Mouse (Mus musculus) layer of hippocampus, postnatal 14 days (tissue): Measurements from ENCODE around the gene Gm17606. TPM values are rescaled to one million over a fixed set of nuclear protein-coding genes. Genes with fewer than 3 reads are reported as not detected.
A peak's percentile ranks its signal among the peaks of the same experiment; 100 is the strongest.

Experiments
- DNase-seq, 2 experiments: peaks; one replicate each; pipeline ENCODE4 v3.0.0; 2021 to 2022; ENCODE audit warnings: low spot score in 2 of 2, mixed read lengths in 1 of 2
- total RNA-seq, 2 experiments: library from RNA; stranded (reverse); gene quantifications; 2 replicates each; pipeline ENCODE4 v1.2.3; 2021

The Gm17606 gene
- total RNA-seq, 2 experiments from 2014 or later = not detected

DNA sequence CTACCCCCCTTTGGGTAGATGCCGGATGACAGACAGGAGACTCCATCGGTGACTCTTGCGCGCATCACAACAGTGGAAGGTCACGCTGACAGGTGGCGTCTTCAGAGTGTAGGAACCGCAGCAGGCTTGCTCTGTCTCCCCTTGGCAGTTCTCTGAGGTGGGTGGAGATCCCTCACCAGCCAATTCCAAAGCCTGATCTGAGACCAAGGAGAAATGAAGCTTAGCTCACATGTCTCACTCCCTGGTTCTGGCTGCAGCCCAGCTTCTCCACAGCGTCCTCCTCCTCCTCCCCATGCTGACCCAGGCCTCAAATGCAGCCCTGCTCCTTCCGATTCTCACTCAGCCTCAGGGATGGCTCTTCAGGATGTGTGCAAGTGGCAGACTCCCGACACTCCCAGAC lies 15.8 kb upstream of the Gm17606 start:
- DNase-seq = no peak

DNA sequence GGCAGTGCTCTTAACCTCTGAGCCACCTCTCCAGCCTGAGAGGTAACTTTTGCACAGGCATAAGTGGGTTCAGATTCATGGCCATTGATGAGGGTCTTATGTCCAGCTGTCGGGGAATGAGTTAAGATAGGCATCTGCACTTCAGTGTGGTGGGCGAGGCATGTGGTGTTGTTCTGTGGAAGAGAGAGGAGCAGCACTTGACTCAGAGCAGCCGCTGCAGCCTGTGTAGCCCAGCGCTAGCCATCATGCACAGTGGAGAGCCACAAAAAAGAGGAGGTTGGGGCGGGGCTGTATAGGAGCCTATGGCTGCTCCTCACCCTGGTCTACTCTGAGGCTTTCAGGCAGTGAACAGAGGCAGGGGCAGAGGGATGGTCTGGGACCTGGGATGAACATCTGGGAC lies 12.6 kb upstream of the Gm17606 start:
- DNase-seq = no peak

DNA sequence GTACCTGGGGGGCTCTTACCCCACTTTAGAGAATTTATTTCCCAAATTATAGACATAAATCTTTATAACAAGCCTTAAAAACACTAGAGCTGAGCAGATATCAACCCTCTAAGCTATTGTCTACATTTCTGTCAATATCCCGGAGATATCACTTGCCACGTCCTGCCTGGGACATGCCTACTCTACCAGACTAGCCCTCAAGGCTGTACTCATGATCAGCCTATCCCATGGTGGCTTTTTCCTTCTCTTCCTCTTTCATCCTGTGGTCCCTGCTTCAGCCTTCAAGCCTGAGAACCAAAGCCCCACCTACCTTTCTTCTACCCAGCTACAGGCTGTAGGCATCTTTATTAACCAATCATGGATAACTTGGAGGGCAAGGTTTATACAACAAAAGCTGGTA lies 11.0 kb upstream of the Gm17606 start:
- no peak for DNase-seq

DNA sequence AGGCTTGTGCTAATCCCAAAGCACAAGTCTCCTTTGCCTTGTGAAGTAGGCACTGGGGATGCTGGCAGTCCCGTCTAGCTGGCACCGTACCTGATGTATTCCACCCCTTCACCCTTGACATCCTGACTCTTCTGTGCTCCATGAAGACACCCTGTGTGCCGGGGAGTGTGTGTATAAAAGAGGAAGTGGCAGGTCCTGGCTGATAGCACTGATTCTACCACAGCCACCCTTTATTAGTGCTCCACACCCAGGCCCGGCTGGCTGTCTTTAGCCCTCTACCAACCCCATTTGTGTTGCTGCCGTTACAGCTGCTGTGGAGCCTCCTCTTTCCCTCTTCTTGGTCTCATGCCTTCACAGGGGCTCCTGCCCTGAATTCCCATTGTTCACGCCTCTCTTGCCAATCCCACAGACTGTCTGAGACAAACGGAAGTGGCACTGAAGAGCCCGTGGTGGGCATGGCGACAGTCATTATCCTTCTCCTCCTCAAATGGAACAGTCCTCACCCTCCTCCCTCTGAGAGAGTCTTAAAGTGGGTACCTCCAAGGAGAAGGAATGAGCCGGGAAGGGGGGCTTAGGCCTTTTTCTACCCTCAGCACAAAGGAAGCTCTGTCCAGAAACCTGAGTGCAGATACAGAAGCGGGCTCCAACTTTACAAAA lies 10.0 kb upstream of the Gm17606 start:
- no peak for DNase-seq

DNA sequence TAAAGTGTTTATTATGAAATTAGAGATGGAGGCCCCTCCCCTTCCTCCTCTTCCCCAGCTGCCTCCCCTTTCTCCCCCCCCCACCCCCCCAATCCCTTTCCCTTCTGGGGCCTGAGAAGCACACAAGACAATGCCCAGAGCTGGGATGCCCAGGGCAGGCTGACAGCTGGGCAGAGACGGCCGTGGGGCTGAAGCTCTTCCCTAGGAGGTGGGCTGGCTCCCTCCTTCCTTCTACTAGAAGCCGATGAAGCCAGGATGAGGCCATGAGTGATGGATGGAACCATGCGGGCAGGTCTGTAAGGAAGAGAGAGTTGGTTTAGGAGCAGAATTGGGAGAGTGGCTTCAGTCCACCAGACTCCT lies 9.5 kb upstream of the Gm17606 start:
- no peak for DNase-seq

DNA sequence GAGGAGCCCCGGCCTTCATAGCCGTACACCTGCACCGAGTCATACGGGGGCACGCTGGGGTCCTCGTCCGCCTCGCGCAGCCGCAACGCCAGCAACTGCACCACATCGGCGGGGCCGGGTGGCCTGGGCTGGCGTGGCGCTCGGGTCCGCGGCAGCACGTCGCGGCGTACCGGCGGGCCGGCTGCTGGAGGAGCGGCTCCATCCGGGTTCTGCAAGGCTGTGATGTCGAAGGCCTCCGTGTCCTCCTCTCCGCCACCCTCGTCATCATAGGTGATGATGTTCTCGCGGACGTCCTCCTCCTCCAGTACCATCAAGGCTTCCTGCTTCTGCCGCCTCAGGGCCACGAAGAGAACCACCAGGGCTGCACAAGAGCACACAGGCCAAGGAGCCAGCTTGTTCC lies 8.5 kb upstream of the Gm17606 start:
- no peak for DNase-seq

DNA sequence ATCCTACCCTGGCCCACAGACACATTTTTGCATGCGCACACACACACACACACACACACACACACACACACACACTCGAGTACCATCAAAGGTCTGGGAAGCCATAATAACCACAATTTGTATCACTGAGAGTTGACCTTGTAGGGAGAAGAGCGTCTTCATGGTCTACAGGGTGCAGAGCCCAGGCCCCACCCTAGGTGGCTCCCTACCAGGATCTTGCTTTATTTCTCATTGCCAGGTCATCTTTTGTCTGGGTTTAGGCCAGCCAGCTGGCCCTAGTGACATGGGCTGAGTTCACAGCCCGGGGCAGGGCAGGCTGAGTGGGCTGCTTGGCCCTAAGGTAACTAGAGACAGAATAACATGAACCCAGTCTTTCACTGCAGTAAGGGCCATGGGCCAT lies 6.6 kb upstream of the Gm17606 start:
- no peak for DNase-seq

DNA sequence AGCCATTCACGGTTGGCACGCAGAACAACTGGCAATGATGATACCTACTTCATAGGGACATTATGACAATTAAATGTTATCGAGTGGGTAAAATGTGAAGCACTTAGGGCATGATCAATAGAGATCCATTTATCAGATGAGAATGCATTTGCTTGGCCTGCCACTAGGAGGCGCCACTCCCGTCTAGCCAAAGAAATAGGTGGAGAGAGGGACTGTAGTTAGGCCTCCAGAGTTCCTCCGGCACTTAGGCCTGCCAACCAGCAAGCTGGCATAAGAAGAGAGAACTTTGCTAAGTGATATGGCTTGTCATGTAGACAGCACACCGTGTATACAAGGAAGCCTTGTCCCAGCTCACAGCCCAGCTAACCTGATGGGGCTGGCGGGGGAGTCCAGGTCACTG lies 3.8 kb upstream of the Gm17606 start:
- peak in 1 of 2 experiments; percentile 37 for DNase-seq

DNA sequence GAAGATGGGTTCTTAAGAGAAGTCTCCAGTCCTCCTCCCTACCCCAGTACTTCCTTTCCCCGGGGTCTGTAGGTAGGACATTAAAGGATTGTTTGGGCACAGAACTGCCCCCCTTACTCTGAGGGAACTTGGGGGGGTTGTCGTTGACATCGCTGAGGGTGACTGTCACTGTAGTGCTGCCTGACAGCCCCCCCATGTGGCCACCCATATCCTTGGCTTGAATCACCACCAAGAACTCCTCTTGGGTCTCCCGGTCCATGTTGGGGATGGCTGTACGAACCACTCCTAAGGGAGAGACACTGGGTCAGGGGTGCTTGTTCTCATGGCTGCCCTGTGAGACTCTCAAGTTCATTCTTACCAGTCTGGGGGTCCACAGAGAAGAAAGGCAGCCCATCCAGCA lies 2.5 kb upstream of the Gm17606 start:
- peak in 1 of 2 experiments; percentile 43 for DNase-seq

DNA sequence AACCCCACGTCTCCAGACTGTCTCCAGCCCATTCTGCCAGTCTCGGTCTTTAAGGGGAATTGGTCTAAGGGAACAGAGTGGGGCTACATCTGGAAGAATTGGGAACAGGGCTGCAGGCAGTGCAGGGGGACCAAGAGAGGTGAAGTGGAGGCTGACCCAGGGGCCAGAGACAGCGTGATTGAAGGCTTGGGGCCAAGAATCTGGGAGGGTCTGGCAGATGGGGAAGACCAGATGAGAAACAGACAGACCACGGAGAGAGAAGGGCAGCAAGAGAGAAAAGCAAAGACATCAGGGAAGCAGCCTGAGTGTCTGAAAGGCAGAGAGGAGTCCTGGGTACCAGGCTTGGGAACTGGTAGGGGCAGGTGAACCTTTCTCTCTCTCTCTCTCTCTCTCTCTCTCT lies 631 bp upstream of the Gm17606 start:
- DNase-seq = no peak

DNA sequence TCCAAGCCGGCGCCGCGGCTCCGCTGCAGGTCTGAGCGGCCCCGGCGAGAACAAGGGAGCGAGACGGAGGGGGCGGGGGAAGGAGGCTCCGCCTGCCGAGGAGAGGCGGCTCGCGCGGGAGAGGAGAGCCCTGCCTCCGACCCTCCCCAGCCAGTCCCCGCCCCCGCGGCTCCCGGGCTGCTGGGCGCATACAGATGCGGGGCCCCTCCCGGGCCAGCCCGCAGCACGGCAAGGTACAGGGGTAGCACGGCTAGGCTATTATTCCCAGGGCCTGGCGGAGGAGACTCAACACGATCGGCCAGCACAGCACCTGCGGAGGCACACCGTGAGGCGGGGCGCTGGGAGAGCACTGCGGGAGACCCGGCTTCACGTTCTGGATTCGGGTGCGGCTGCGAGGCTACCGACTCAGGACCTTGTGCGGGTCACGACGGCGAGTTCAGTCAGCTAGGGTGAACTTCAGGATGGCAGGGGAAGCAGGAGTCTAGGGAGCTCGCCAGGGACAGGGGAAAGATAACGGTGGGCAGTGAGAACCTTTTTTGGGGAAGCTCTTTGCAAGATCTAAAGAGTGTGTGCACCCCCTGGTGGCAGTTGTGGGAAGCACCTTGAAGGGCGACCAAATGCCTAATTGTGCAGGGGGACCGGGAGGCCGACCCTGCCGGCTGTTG lies 685 bp downstream of the Gm17606 start, which contains the start of gene Cdh24:
Gene Cdh24, minus strand, starts transcription at position 60 of the 665 bp plus-strand sequence.
- DNase-seq = peak; percentile 90 to 91

DNA sequence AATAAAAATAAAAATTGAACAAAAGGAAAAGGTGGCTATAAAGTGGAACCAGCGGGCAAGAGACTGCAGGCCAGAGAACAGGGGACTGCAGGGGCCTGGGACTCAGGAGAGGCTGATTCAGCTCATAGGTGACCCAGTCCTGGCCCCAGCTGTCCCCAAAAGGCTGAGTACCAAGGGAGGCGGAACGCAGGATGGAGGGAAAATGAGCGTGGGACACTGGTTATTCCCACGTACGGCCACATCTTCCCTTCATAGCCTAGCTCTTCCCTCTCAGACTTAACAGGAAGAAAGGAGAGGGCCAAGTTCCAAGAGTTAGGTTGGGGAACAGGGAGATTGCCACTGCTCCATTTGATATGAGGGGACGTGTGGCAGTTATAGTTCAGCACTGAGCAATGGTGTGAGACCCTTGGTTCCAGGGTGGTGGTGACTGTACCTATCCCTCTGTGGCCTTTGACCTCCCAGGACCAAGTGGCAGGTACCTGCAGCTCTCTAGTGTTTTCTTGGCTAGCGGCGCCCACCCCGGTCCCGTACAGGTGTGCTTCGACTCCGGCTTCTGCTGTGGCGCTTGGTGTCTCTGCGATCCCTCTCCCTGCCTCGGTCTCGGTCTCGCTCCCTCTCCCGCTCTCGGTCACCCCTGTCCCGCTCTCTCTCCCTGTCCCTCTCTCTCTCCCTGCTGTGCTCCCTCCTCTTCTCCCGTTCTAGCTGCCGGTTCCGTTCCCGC lies 1.6 kb downstream of the Gm17606 start:
- no peak for DNase-seq

DNA sequence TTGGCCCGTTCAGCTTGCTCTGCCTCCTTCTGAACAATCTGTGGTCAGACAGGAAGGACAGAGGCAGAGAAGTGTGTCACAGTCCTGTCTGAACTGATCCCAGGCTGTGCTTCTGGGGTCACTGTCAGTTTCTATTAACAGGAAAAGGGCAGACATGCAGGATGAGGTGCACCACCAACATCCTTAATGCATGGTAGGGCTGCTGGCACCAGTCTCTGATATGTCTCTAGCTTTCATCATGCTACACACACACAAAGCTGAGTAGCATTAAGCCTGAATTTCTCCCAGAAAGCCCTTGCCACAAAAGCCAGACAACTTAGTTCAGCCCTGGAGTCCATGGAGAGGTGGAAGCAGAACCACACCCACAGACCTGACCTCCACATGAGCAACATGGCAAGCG lies 2.3 kb downstream of the Gm17606 start:
- no peak for DNase-seq

DNA sequence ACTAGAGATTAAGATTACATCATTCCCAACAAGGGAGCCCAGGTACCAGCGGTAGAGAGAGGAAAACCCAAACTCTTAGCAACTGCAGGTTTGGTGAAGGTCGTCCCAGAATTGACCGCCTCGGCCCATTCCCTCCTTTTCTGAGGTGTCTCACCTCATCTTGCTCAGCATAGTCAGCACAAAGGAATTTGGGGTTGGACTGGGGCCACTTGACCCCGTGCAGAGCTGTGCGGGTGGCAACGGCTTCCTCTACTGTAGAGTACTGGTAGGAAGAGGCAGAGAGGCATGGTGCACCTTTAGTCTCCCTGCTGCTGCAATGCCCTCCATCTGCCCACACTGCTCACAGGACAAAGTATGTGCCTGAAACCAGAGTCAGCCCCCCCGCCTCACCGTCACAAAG lies 3.5 kb downstream of the Gm17606 start:
- DNase-seq = no peak

DNA sequence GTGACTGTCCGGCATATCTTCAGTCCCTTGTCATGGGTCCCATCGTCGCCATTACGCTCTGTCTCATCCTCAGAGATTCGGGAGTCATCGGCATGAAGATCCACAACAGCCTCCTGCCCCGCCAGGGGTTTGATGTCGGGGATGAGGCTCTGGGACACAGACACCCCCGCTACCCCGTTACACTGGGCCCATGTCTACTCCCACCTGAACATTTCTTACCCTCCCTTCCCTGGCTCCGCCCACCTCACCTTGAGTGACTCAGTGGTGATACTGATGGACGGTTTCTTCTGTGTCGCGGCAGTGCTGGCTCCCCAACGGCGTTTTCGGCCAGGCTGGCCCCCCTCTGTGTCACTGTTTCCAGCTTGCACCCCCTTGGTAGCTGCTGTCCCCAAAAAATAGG lies 5.7 kb downstream of the Gm17606 start:
- no peak for DNase-seq

DNA sequence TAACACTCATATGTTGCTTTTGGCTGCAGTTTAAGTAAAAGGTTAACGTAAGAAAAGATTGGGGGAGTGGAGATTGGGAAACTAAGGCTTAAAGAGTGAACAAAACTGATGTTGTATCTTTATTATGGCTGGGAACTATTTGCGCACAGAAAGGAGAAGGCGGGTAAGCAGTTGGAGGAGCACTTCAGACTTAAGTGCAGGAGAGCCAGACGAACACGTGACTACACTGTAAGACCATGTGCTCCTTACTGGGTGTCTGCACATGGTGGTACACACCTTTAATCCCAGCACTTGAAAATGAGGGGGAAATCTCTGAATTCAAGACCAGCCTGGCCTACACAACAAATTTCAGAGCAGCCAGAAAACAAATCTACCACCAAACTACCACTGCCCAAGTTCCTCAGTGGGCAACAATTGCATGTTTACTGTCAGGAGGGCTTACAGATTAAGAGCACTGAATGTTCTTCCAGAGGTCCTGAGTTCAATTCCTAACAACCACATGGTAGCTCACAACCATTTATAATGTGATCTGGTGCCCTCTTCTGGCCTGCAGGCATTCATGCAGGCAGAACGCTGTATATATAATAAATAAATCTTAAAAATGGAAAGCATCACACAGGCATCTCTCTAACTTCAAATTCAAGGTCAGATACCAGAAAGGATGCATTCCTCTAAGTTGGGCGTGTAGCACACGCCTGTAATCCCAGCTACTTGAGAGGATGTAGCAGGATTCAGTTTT lies 6.3 kb downstream of the Gm17606 start:
- DNase-seq = no peak

DNA sequence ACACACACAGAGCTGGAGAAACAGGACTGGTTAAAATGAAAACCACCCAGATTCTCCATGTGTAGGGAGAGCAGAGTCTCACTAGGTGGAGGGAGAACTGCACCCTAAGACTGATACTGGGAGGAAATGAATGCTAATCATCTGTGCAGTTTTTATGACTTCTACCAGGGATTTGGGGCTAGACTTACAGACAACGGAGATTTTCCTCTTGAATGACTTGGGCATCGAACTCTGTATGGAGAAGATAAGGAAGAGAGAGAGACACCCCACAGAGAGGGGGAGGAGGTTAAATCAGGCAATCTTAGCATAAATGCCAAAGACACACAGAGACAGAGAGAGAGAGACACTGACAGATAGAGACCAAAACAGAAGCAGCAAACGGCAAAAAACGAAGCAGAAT lies 7.1 kb downstream of the Gm17606 start:
- no peak for DNase-seq

DNA sequence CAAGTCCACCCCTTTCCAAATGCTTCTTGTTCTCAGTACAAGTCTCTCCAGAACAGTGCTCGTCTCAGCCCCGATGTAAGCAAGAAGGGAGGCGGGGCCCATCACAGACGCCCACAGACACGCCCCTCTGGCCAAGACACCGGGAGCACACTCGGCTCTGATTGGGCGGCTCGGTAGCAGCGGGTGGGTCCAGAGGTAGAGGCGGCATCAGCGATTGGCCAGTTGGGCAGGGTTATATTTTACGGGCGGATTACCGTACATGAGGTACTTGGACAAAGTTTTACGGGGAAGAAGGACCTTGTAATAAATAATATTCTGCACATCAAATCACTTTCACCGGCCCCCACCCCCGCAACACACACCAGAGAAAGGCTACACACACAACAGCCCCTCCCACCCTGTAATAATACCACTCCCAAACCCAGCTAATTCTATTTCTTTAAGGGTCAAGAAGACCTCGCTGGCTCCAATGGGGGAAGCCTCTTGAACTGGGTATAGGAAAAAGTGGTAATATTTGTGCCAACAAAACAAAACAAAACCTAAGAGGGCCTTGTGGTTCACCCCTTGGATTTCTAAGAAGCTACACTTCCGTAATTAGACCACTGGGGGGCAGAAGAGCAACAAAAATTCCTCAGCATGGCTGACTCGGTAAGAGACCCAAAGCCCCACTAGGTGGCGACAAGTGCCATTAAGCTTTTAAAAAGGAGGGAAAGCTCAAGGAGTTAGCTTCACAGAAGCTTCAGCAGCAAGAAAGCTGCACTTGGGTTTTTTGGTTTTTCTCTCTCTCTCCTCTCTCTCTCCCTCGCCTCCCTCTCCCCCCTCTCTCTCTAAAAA lies 10.1 kb downstream of the Gm17606 start:
- peak; percentile 71 to 91 for DNase-seq

DNA sequence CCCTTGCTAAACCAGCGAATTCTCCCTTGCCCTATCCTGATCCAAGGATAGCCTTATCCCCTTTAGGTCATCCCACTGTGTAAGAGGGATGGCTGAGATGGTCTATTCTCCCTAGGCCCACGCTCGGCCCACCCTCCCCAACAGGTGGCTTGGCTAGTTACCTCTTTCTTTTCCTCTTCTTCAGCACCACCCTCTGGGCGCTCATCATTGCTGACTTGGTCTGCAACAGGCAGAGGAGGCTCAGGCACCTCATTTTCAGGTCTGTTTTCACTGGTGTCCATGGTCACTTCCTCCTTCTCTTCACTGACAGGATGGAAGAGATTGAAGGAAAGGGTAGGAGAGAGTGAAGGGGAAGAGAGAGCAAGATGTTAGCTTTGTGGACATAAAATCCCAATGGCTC lies 10.8 kb downstream of the Gm17606 start:
- no peak for DNase-seq

DNA sequence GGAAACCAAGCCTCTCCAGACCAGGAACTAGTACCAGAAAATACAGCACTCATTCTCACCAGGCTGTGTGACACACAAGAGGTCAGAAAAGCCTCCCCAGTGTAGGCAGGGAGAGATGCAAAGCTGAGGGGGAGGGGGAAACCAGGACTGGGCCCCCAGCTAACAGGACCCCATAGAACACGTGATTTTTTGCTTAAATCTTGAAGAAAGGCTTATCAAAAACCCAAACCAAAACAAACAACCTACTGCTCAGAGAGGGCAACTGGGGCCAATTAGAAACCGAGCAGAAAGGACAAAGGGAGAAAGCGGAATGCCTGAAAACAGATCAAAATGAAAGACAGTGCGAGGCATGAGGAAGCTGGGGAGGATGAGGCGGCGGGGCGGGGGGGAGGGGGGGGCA lies 12.0 kb downstream of the Gm17606 start:
- no peak for DNase-seq

DNA sequence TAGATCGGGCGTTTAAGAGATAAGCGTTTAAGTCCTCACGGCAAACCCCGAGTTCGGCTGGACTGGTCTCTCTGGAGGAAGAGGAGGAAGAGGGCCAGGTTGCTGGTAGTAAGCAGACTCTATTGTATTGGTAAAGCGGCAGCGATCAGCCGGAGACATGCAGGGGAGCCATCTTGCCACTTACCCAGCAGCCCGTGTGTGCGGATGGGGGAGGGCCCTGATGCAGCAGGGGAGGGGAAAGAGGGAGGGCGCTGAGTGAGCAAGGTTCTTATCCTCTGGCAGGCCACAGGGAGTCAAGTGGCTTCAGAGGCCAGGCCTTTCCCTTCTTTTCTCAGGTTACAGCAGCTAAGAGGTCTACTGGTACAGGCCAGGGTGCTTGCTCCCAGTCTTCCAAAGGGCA lies 12.7 kb downstream of the Gm17606 start:
- DNase-seq = peak; percentile 76 to 86
